Mouse (Mus musculus): ENCODE measurements at regions not wholly inside any gene's neighbourhood (a gene's known extent, or its start where the extent isn't known, plus 50 kb on each side); places are given as distances from the start of the nearest gene placed in this dataset.

GRCm38 (mm10) chr5:75761459-75762310 is 187.0 kb downstream of the Kit start:
- TF ChIP-seq CTCF (IDR thresholded peaks at IDR 0.05; ENCODE audit: control insufficient read depth, insufficient read depth, insufficient read length) (no peak), MAX (IDR thresholded peaks at IDR 0.05) (no peak), CEBPB (IDR thresholded peaks at IDR 0.05; ENCODE audit: low read depth) (no peak), USF1 (IDR thresholded peaks at IDR 0.05; ENCODE audit: low read depth) (no peak), FOSL1 (IDR thresholded peaks at IDR 0.05; ENCODE audit: insufficient read depth, low read length, poor library complexity, severe bottlenecking) (no peak), MYOG (IDR thresholded peaks at IDR 0.05; ENCODE audit: control insufficient read depth, extremely low read depth, insufficient read length) (no peak)
